Mouse (Mus musculus) testis, adult 2 months (tissue): ENCODE measurements around the gene Car5a.

Source experiments
- CTCF ChIP-seq: fragments of 200-500 bp; IDR thresholded peaks from 2 replicates; pipeline ENCODE4 v1.5.1; 2012; ENCODE audit warnings: low read depth, mild to moderate bottlenecking, inconsistent platforms, low read length, moderate library complexity; ENCODE audit not compliant: control insufficient read depth, insufficient read depth, insufficient replicate concordance
- POLR2A ChIP-seq: fragments of 200-500 bp; IDR thresholded peaks from 2 replicates; pipeline ENCODE4 v1.6.1; 2012; ENCODE audit warnings: low read depth, mild to moderate bottlenecking, inconsistent platforms, low read length, moderate library complexity; ENCODE audit not compliant: control insufficient read depth

- TF ChIP-seq CTCF (no peak), POLR2A (no peak)
Observed at GRCm38 (mm10) chr8:121875045-121875444, 69.7 kb downstream of the Car5a start.
